Mouse (Mus musculus) WW6 (cell line): ENCODE measurements around the gene Neurl4.
A peak's percentile ranks its signal among the peaks of the same experiment; 100 is the strongest.
"Not testable (repeated sequence)": the region's sequence is repeated elsewhere in the genome, so short reads cannot be mapped to it uniquely, and the experiment has no call there.

ENCODE experiments used
- DNase-seq: peaks from one replicate; pipeline ENCODE4 v3.0.0-alpha.2; 2013; ENCODE audit warnings: low read depth, low spot score

Neurl4 gene

GRCm38 (mm10) chr11:69913554-69914371 is 12.9 kb downstream of the Neurl4 start, which contains the start of gene Gps2:
Gene Gps2 (plus strand): TSS chr11:69913888.
- DNase-seq, result peak; percentile 93

GRCm38 (mm10) chr11:69914372-69914764 is 13.5 kb downstream of the Neurl4 start:
- DNase-seq, result no peak

- DNase-seq, result no peak
Observed at GRCm38 (mm10) chr11:69914917-69915430, 14.1 kb downstream of the Neurl4 start.

GRCm38 (mm10) chr11:69915667-69916627 is 15.1 kb downstream of the Neurl4 start:
- no peak for DNase-seq

- DNase-seq, result not testable (repeated sequence)
Observed at GRCm38 (mm10) chr11:69916652-69917378, 15.9 kb downstream of the Neurl4 start.

GRCm38 (mm10) chr11:69917379-69917948 is 16.6 kb downstream of the Neurl4 start:
- no peak for DNase-seq

DNA sequence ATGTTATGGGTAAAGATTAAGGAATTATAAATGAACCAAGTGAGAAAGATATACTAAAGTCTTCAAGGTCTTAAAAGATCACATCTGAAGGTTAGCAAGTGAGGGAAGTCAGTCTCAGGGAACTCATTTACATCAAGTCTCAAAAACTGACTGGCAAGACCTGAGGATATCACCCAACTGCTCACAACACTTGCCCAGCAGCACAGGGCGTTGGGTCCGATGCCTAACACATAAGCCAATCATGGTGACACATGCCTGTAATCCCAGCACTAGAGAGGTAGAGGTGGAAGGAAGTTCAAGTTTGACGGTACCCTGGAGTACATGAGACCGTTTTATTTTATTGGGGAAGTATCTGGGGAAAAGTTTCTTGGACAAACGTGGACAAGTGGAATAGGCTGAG is 17.2 kb downstream of the Neurl4 start:
- no peak for DNase-seq

DNA sequence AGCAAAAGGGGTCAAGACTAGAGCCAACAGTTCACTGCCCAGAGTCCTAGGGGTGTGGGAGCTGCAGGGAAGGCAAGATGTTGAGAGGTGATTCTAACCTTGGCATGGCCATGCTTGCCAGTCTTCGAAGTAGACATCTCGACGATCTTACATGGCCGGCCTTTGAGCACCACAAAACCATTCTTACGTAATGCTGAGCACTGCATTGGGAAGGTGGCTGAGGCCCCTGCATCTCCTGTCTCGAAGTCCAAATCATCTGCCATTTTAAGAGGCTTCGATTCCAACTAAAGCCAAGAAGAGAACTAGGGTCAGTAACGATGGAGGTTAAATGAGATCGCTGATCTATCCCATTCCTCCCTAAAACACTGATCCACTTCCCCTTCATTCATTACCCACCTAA is 18.2 kb downstream of the Neurl4 start:
- DNase-seq, result no peak

DNA sequence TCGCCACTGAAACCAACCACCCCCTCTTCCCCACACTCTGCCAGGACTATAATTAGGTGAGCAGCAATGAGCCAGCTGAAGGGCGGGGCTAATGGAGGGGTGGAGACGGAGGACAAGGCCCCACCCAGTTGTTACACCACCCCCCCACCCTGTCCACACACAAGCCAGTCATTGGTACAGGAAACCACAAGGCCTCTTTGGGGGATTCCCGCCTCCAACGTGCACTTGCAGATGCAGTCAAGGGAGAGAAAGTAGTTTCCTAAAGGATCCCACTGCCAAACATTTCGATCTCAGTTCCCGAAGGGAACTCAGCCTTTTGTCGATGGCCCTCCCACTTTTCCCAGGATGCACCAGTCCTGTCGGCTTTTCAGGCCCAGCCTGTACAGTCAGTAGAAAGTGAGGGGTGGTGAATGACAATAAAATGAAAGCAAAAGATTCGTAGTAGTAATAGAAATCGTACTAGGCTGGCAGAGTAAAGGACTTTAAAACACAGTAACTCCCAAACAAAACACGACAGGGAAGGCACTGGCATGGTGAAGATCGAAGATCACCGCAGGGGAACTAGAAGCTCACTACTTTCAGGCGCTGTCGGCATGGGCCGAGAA is 18.9 kb downstream of the Neurl4 start:
- DNase-seq, result no peak

GRCm38 (mm10) chr11:69920266-69921031 is 19.6 kb downstream of the Neurl4 start:
- no peak for DNase-seq

- peak; percentile 100 for DNase-seq
Observed at GRCm38 (mm10) chr11:69921114-69922011, 20.5 kb downstream of the Neurl4 start, which contains the start of gene Eif5a. Gene Eif5a (minus strand): TSS chr11:69921958.

- no peak for DNase-seq
Observed at GRCm38 (mm10) chr11:69922012-69922756, 21.3 kb downstream of the Neurl4 start.

GRCm38 (mm10) chr11:69922796-69923195 is 21.9 kb downstream of the Neurl4 start:
- DNase-seq, result no peak

- DNase-seq, result no peak
Observed at GRCm38 (mm10) chr11:69927501-69927900, 26.6 kb downstream of the Neurl4 start.

GRCm38 (mm10) chr11:69929712-69930111 is 28.8 kb downstream of the Neurl4 start:
- DNase-seq, result no peak

DNA sequence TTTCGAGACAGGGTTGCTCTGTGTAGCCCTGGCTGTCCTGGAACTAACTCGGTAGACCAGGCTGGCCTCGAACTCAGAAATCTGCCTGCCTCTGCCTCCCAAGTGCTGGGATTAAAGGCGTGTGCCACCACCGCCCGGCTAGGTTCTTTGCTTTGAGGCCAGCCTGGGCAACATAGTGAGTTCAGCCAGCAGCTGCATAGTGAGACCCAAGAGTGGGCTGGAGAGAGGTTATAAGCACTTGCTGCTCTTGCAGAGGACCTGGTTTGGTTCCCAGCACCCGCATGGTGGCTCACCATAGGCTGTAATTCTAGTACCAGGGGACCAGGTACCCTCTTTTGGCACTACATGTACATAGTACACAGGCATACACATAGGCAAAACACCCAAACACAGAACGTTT is 29.3 kb downstream of the Neurl4 start:
- not testable (repeated sequence) for DNase-seq

DNA sequence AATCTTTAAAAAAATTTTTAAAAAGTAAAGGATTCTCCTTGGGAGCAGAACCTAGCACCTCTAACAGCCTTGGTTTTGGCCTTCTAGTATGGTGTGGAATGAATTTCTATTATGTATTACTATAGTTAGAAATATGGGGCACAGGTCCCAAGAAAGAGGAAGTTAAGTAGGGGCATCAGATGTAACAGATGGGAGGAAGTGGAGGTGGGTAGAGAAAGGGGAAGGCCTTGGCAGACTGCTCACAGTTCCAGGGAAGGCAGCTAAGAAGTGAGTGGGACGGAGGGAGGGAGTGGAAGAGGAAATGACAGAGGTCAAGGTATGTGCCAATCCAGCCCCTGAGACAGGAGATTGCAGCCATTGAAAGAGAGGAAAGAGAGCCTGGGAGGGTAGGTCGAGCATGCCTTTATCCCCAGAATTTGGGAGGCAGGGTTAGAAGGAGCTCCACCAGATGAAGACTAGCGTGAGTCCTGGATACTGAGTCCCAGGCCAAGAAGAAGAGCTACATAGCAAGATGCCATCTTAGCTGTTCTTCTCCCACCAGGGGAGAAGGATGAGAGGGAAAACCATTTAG is 30.2 kb downstream of the Neurl4 start:
- no peak for DNase-seq

DNA sequence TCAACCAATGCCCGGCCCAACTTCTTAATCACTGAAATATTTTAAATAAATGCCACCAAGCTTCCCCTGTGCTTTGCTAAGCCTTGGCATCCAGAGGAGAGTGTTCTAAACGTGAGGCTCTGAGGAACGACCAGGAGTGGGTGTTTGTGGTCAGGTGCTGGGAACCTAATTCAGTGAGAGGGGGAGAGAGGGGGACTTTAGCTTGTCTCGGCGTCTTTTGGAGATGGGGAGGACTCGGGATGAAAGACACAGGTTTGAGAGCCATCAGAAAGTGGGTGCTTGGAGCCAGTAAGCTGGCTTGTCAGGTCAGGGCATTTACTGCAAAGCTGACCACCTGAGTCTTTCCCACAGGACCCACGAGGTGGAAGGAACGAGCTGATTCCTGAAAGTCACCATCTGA is 30.9 kb downstream of the Neurl4 start:
- no peak for DNase-seq
